Mouse (Mus musculus) myocyte (in vitro differentiated cells): ENCODE data around the gene Gm12569.

ENCODE experiments used
- CEBPB ChIP-seq: IDR thresholded peaks from 2 replicates; pipeline ENCODE4 v1.6.1; 2011; ENCODE audit warnings: mild to moderate bottlenecking, moderate library complexity; ENCODE audit not compliant: poor library complexity, insufficient read depth, severe bottlenecking
- E2F4 ChIP-seq: IDR thresholded peaks from one replicate; pipeline ENCODE4 v1.6.1; 2011; ENCODE audit warnings: mild to moderate bottlenecking, control low read depth, moderate library complexity; ENCODE audit not compliant: insufficient read depth
- MAX ChIP-seq: IDR thresholded peaks from one replicate; pipeline ENCODE4 v1.6.1; 2011; ENCODE audit warnings: low read depth, mild to moderate bottlenecking, control low read depth
- MYOD1 ChIP-seq, 3 experiments: IDR thresholded peaks; one replicate each; pipeline ENCODE4 v1.6.1; 2011; ENCODE audit warnings: control low read depth in 2 of 3, low read depth in 2 of 3, mild to moderate bottlenecking in 2 of 3, moderate library complexity in 1 of 3; ENCODE audit not compliant: insufficient read length in 2 of 3, control insufficient read depth in 1 of 3
- MYOG ChIP-seq, 3 experiments: IDR thresholded peaks; one replicate each; pipeline ENCODE4 v1.6.1; 2011; ENCODE audit warnings: control low read depth in 2 of 3, low read depth in 2 of 3, mild to moderate bottlenecking in 2 of 3; ENCODE audit not compliant: insufficient read length in 2 of 3, control insufficient read depth in 1 of 3, insufficient read depth in 1 of 3
- POLR2A ChIP-seq: IDR thresholded peaks from one replicate; pipeline ENCODE4 v1.6.1; 2011; ENCODE audit warnings: low read depth, mild to moderate bottlenecking, control low read depth, moderate library complexity; ENCODE audit not compliant: insufficient read length
- POLR2AphosphoS2 ChIP-seq: IDR thresholded peaks from one replicate; pipeline ENCODE4 v1.6.1; 2011; ENCODE audit warnings: low read depth, control low read depth; ENCODE audit not compliant: insufficient read length
- SRF ChIP-seq: IDR thresholded peaks from one replicate; pipeline ENCODE4 v1.6.1; 2011; ENCODE audit warnings: low read depth; ENCODE audit not compliant: control insufficient read depth, insufficient read length
- TCF12 ChIP-seq: IDR thresholded peaks from one replicate; pipeline ENCODE4 v1.6.1; 2011; ENCODE audit warnings: mild to moderate bottlenecking, control low read depth; ENCODE audit not compliant: poor library complexity, insufficient read depth, severe bottlenecking
- USF1 ChIP-seq: IDR thresholded peaks from one replicate; pipeline ENCODE4 v1.6.1; 2011; ENCODE audit warnings: low read depth, mild to moderate bottlenecking, control low read depth, moderate library complexity

GRCm38 (mm10) chr11:51234626-51235025 is 14.4 kb downstream of the Gm12569 start:
- TF ChIP-seq POLR2A (no peak), CEBPB (no peak), POLR2AphosphoS2 (no peak), MYOD1 (IDR thresholded peaks at IDR 0.05; ENCODE audit: control insufficient read depth in 1 of 3, insufficient read length in 2 of 3, low read depth in 2 of 3) (no peak), MYOG (IDR thresholded peaks at IDR 0.05; ENCODE audit: control insufficient read depth in 1 of 3, insufficient read depth in 1 of 3, insufficient read length in 2 of 3, low read depth in 2 of 3) (no peak), E2F4 (no peak), TCF12 (no peak), USF1 (no peak), MAX (no peak), SRF (no peak)
